Mouse (Mus musculus) megakaryocyte, embryonic 14.5 days (primary cell): ENCODE results near the gene Tulp2.

ENCODE experiments used
- FLI1 ChIP-seq: IDR thresholded peaks from 2 replicates; pipeline ENCODE4 v1.6.1; 2012; ENCODE audit warnings: low read length, inconsistent platforms, mixed read lengths
- GATA1 ChIP-seq: IDR thresholded peaks from 3 replicates; pipeline ENCODE4 v1.6.1; 2012; ENCODE audit warnings: mixed read lengths, low read length, inconsistent platforms, borderline replicate concordance

DNA sequence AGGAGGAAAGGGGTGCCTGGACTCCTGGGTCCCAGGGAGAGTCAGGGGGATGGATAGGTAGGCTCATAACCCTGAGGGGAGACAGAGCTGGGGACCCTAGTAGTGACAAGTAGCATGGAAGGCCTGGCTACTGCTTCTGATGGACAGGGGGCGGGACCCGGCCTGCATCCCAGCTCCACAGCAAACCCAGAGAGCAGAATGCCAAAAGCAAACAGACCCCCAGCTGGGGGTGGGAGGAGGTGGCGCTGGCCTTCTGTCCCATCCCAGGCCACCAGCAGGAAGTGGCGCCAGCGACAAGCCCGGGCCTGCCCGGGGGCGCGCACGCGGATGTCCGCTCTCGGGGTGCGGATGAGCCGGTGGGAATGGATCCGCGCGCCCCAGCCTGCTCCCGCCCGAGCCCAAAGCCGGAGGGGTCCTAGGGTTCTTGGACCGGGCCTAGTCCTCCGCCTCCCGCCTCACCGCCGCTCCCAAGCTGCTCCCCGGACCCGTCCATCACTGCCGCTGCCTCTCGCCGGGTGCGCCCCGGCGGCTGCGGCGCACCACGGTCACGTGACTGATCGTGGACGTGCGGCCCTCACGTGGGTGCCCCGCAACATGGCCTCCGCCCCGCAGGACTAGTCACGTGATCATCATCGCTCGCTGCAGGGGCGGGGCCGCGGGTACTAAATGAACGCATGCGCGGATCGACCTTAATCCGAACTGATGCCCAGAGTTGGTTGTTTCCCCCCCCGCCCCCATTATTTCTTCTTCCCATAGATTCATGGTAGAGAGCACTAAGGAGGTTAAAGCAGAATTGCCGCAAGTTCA, 15.2 kb upstream of the Tulp2 start, which contains the start of gene Bax:
- TF ChIP-seq GATA1: no peak
- TF ChIP-seq FLI1: no peak
